Comparison of ENCODE assay signal across 31 mouse cellular contexts in genomic region chr9:116016221-116016620, GRCm38 (mm10).
DNase-seq lines count a peak whose midpoint lies in the region; ATAC-seq and TF ChIP-seq lines count a peak whose summit lies in the region.
"Had no signal": no experiment of that assay in that cellular context is flagged by ENCODE, and none has a peak within 500 bp of the region (broad histone marks: within the 10 kb centered on the region; RNA-seq: fewer than 3 reads in every experiment).

No protein-coding gene starts in this region.

- H3K4me2 ChIP-seq in embryonic facial prominence, embryonic 14.5 days (ENCODE audit: low read depth, low read length) = no peak overlapping the region
- no peak overlapping the region for H3K4me2 ChIP-seq in lung, embryonic 14.5 days
- no peak overlapping the region for H3K4me2 ChIP-seq in limb, embryonic 14.5 days (replicated peaks; ENCODE audit: low read depth, low read length, severe bottlenecking)
- H3K4me2 ChIP-seq: embryonic facial prominence, embryonic 12.5 days; forebrain, embryonic 15.5 days; heart, embryonic 15.5 days; hindbrain, embryonic 12.5 days; intestine, embryonic 15.5 days; lung, embryonic 15.5 days; midbrain, embryonic 15.5 days; neural tube, embryonic 12.5 days had no signal

- H3K9me3 ChIP-seq in embryonic facial prominence, embryonic 14.5 days (ENCODE audit: control insufficient read depth, low read length) = no peaks in the 10 kb centered on the region
- H3K9me3 ChIP-seq in embryonic facial prominence, embryonic 10.5 days = peaks cover under 1% of the 10 kb centered on the region; the same call in 1 of the 2 replicates
- H3K9me3 ChIP-seq in lung, embryonic 14.5 days (ENCODE audit: low read depth, low read length) = no peaks in the 10 kb centered on the region; the same call in 1 of the 2 replicates
- H3K9me3 ChIP-seq in limb, embryonic 14.5 days (ENCODE audit: control insufficient read depth, low read length) = no peaks in the 10 kb centered on the region; the same call in 1 of the 2 replicates
- H3K9me3 ChIP-seq: embryonic facial prominence, embryonic 12.5 days; forebrain, embryonic 10.5 days; forebrain, embryonic 15.5 days; heart, embryonic 10.5 days; heart, embryonic 15.5 days; hindbrain, embryonic 12.5 days; intestine, embryonic 15.5 days; lung, embryonic 15.5 days; midbrain, embryonic 10.5 days; midbrain, embryonic 15.5 days; neural tube, embryonic 12.5 days had no signal

- 70% methylated on average over 9 of the region's 9 CpGs for WGBS in embryonic facial prominence, embryonic 14.5 days
- 84% methylated on average over 9 of the region's 9 CpGs for WGBS in embryonic facial prominence, embryonic 10.5 days
- WGBS in lung, embryonic 14.5 days = 51% methylated on average over 9 of the region's 9 CpGs
- WGBS in lung, adult 2 months = 72% methylated on average over 9 of the region's 9 CpGs
- 52% methylated on average over 9 of the region's 9 CpGs for WGBS in limb, embryonic 14.5 days

- no peaks in the 10 kb centered on the region for H3K27me3 ChIP-seq in embryonic facial prominence, embryonic 14.5 days (replicated peaks; ENCODE audit: control insufficient read depth, insufficient read depth, low read length)
- H3K27me3 ChIP-seq in embryonic facial prominence, embryonic 10.5 days (replicated peaks; ENCODE audit: low read depth, poor library complexity, severe bottlenecking) = no peaks in the 10 kb centered on the region
- no peaks in the 10 kb centered on the region for H3K27me3 ChIP-seq in lung, embryonic 14.5 days (ENCODE audit: insufficient read depth, low read length)
- no peaks in the 10 kb centered on the region for H3K27me3 ChIP-seq in limb, embryonic 14.5 days (ENCODE audit: control insufficient read depth, insufficient read depth, low read length)
- H3K27me3 ChIP-seq: embryonic facial prominence, embryonic 12.5 days; forebrain, embryonic 15.5 days; heart, embryonic 15.5 days; hindbrain, embryonic 12.5 days; intestine, embryonic 15.5 days; lung, embryonic 15.5 days; midbrain, embryonic 15.5 days; neural tube, embryonic 12.5 days had no signal

- no peaks in the 10 kb centered on the region for H3K4me1 ChIP-seq in embryonic facial prominence, embryonic 14.5 days (ENCODE audit: control insufficient read depth, insufficient read depth, low read length)
- no peaks in the 10 kb centered on the region for H3K4me1 ChIP-seq in embryonic facial prominence, embryonic 10.5 days
- H3K4me1 ChIP-seq in lung, embryonic 14.5 days (ENCODE audit: insufficient read depth) = no peaks in the 10 kb centered on the region
- H3K4me1 ChIP-seq in lung, adult 2 months (ENCODE audit: control insufficient read depth, insufficient read depth, low read length) = no peaks in the 10 kb centered on the region
- 0 out of 2 replicates have a peak, but pooled peaks cover 3% of the 10 kb centered on the region for H3K4me1 ChIP-seq in limb, embryonic 14.5 days (ENCODE audit: control insufficient read depth, insufficient read depth, low read length)
- H3K4me1 ChIP-seq: embryonic facial prominence, embryonic 12.5 days; forebrain, embryonic 15.5 days; heart, embryonic 10.5 days; heart, embryonic 15.5 days; hindbrain, embryonic 12.5 days; intestine, embryonic 15.5 days; lung, embryonic 15.5 days; midbrain, embryonic 10.5 days; midbrain, embryonic 15.5 days; neural tube, embryonic 12.5 days had no signal

- no peaks in the 10 kb centered on the region for H3K36me3 ChIP-seq in embryonic facial prominence, embryonic 14.5 days (ENCODE audit: control insufficient read depth, insufficient read depth, low read length)
- H3K36me3 ChIP-seq in embryonic facial prominence, embryonic 10.5 days (replicated peaks) = no peaks in the 10 kb centered on the region
- no peaks in the 10 kb centered on the region for H3K36me3 ChIP-seq in lung, embryonic 14.5 days (ENCODE audit: insufficient read depth)
- no peaks in the 10 kb centered on the region for H3K36me3 ChIP-seq in limb, embryonic 14.5 days (ENCODE audit: control insufficient read depth, insufficient read depth, low read length)
- H3K36me3 ChIP-seq: embryonic facial prominence, embryonic 12.5 days; forebrain, embryonic 10.5 days; forebrain, embryonic 15.5 days; heart, embryonic 10.5 days; heart, embryonic 15.5 days; hindbrain, embryonic 12.5 days; intestine, embryonic 15.5 days; lung, embryonic 15.5 days; midbrain, embryonic 10.5 days; midbrain, embryonic 15.5 days; neural tube, embryonic 12.5 days had no signal

- no peak for ATAC-seq in embryonic facial prominence, embryonic 14.5 days (ENCODE audit: low read depth)
- ATAC-seq in lung, embryonic 14.5 days (ENCODE audit: insufficient read depth) = no peak
- peak; percentile 47; the same call in 1 of the 2 replicates for ATAC-seq in limb, embryonic 14.5 days (ENCODE audit: low FRiP score, low read depth)
- no peak for ATAC-seq in monocyte, adult 5-6 weeks (replicated peaks; ENCODE audit: insufficient number of reproducible peaks, low FRiP score, low TSS enrichment, poor library complexity, severe bottlenecking)
- ATAC-seq: forebrain, embryonic 15.5 days; hindbrain, postnatal 0 days; intestine, embryonic 15.5 days; midbrain, embryonic 15.5 days had no signal

- no peak for TF ChIP-seq POLR2A in lung, adult 2 months (IDR thresholded peaks at IDR 0.05; ENCODE audit: borderline replicate concordance, extremely low read depth, low read depth, low read length)
- TF ChIP-seq POLR2A in limb, embryonic 14.5 days (IDR thresholded peaks at IDR 0.05; ENCODE audit: borderline replicate concordance, extremely low read depth, insufficient read depth, insufficient read length) = no peak

- DNase-seq in embryonic facial prominence, embryonic 14.5 days (ENCODE audit: low spot score) = peak; percentile 49
- DNase-seq in embryonic facial prominence, embryonic 10.5 days (ENCODE audit: low spot score) = no peak
- peak; percentile 42 for DNase-seq in lung, embryonic 14.5 days
- no peak for DNase-seq in lung, adult 2 months
- DNase-seq in limb, embryonic 14.5 days (ENCODE audit: low spot score) = peak; percentile 32
- DNase-seq in kidney, postnatal 36 days = no peak
- DNase-seq: cerebellum, adult 11 months; cerebellum, adult 9-10 months; cerebellum, postnatal 36 days; gastrocnemius, postnatal 14 days; heart, postnatal 36 days; kidney, adult 8-10 months; kidney, postnatal 10 days; layer of hippocampus, adult 9-11 months; liver; thymus, postnatal 4 days had no signal

- no peak overlapping the region for H3K27ac ChIP-seq in embryonic facial prominence, embryonic 14.5 days (replicated peaks; ENCODE audit: low read depth, low read length)
- no peak overlapping the region for H3K27ac ChIP-seq in embryonic facial prominence, embryonic 10.5 days (replicated peaks)
- H3K27ac ChIP-seq in lung, embryonic 14.5 days (ENCODE audit: low read depth) = no peak overlapping the region
- 0 out of 2 replicates have a peak overlapping the region, but pooled peaks have one; percentile 8 for H3K27ac ChIP-seq in limb, embryonic 14.5 days (replicated peaks; ENCODE audit: low read depth, low read length)
- H3K27ac ChIP-seq: embryonic facial prominence, embryonic 12.5 days; forebrain, embryonic 10.5 days; forebrain, embryonic 15.5 days; heart, embryonic 10.5 days; heart, embryonic 15.5 days; hindbrain, embryonic 12.5 days; hindbrain, postnatal 0 days; intestine, embryonic 15.5 days; liver, embryonic 14.5 days; lung, embryonic 15.5 days; midbrain, embryonic 10.5 days; midbrain, embryonic 15.5 days; neural tube, embryonic 12.5 days had no signal

- TF ChIP-seq CTCF in lung, embryonic 14.5 days (IDR thresholded peaks at IDR 0.05; ENCODE audit: low read depth) = no peak
- TF ChIP-seq CTCF in lung, adult 2 months (IDR thresholded peaks at IDR 0.05; ENCODE audit: insufficient read depth, low read length) = no peak

- H3K9ac ChIP-seq in embryonic facial prominence, embryonic 14.5 days (ENCODE audit: low read depth, low read length) = no peak overlapping the region
- no peak overlapping the region for H3K9ac ChIP-seq in lung, embryonic 14.5 days
- no peak overlapping the region for H3K9ac ChIP-seq in limb, embryonic 14.5 days (ENCODE audit: low read depth, low read length, severe bottlenecking)
- H3K9ac ChIP-seq: embryonic facial prominence, embryonic 12.5 days; forebrain, embryonic 15.5 days; heart, embryonic 15.5 days; hindbrain, embryonic 12.5 days; intestine, embryonic 15.5 days; liver, embryonic 14.5 days; lung, embryonic 15.5 days; midbrain, embryonic 15.5 days; neural tube, embryonic 12.5 days had no signal

- H3K4me3 ChIP-seq in embryonic facial prominence, embryonic 14.5 days (ENCODE audit: low read depth, low read length) = no peak overlapping the region
- no peak overlapping the region for H3K4me3 ChIP-seq in embryonic facial prominence, embryonic 10.5 days
- no peak overlapping the region for H3K4me3 ChIP-seq in lung, embryonic 14.5 days (ENCODE audit: low read depth, low read length)
- H3K4me3 ChIP-seq in lung, adult 2 months (replicated peaks; ENCODE audit: extremely low read depth, low read depth, low read length) = no peak overlapping the region
- no peak overlapping the region for H3K4me3 ChIP-seq in limb, embryonic 14.5 days (replicated peaks; ENCODE audit: low read length)
- H3K4me3 ChIP-seq: embryonic facial prominence, embryonic 12.5 days; forebrain, embryonic 10.5 days; forebrain, embryonic 15.5 days; heart, embryonic 10.5 days; heart, embryonic 15.5 days; hindbrain, embryonic 12.5 days; intestine, embryonic 15.5 days; lung, embryonic 15.5 days; midbrain, embryonic 10.5 days; midbrain, embryonic 15.5 days; myocyte; neural tube, embryonic 12.5 days had no signal

Comparison
In these comparisons a context has a peak if more than half of its experiments do, and no peak if none do; other contexts are left out.
1. DNase-seq: peak in embryonic facial prominence, embryonic 14.5 days (single experiment), lung, embryonic 14.5 days (single experiment) and limb, embryonic 14.5 days (single experiment); none in embryonic facial prominence, embryonic 10.5 days (single experiment), lung, adult 2 months (single experiment) and kidney, postnatal 36 days (0 of 2).